Mouse (Mus musculus) brain, embryonic 14.5 days (tissue): ENCODE data around the gene Foxk1.

Source experiments
- CTCF ChIP-seq: fragments of 200-500 bp; IDR thresholded peaks from 2 replicates; pipeline ENCODE4 v1.5.1; 2012; ENCODE audit warnings: inconsistent platforms, mild to moderate bottlenecking, moderate library complexity, borderline replicate concordance; ENCODE audit not compliant: insufficient read depth, insufficient read length; ENCODE audit errors: extremely low read depth
- POLR2A ChIP-seq: fragments of 200-500 bp; IDR thresholded peaks from 2 replicates; pipeline ENCODE4 v1.6.1; 2012; ENCODE audit warnings: mild to moderate bottlenecking, inconsistent platforms, borderline replicate concordance; ENCODE audit not compliant: poor library complexity, insufficient read depth, insufficient read length, severe bottlenecking; ENCODE audit errors: extremely low read depth

- TF ChIP-seq CTCF (no peak), POLR2A (no peak)
Measured at GRCm38 (mm10) chr5:142413723-142414445, 12.6 kb downstream of the Foxk1 start.
